Mouse (Mus musculus): Measurements from ENCODE around the gene Snrpe. TPM values are rescaled to one million over a fixed set of nuclear protein-coding genes. Genes with fewer than 3 reads are reported as not detected.

Snrpe gene
- polyA plus RNA-seq, 1 experiment: 48.6 TPM

- no peak overlapping the region for H3K27ac ChIP-seq (ENCODE audit: insufficient read depth, low read depth, low read length)
- no peak for TF ChIP-seq CTCF (conservative IDR thresholded peaks at IDR 0.05; ENCODE audit: insufficient read depth, insufficient read length, low read depth, low read length)
- no peak for TF ChIP-seq POLR2A (IDR thresholded peaks at IDR 0.05; ENCODE audit: low read depth, low read length)
- no peak overlapping the region for H3K4me3 ChIP-seq (ENCODE audit: insufficient read depth, low read depth, low read length)
- H3K4me1 ChIP-seq (ENCODE audit: control insufficient read depth, insufficient read depth, low read length): no peaks in the 10 kb centered on the region
- peaks cover 24% of the 10 kb centered on the region for H3K36me3 ChIP-seq (ENCODE audit: control insufficient read depth, insufficient read depth, low read length)
- WGBS: 92% methylated on average over 6 of the region's 6 CpGs
- no peaks in the 10 kb centered on the region for H3K27me3 ChIP-seq (replicated peaks; ENCODE audit: control insufficient read depth, insufficient read depth, low read length)
- DNase-seq: no peak
These were observed 28.4 kb upstream of the Snrpe start for GRCm38 (mm10) chr1:133638517-133638916.

- peak; percentile 11 for DNase-seq
- Histone ChIP-seq H3K27me3 (replicated peaks; ENCODE audit: control insufficient read depth, insufficient read depth, low read length) (no peaks in the 10 kb centered on the region), H3K4me3 (ENCODE audit: insufficient read depth, low read depth, low read length) (no peak overlapping the region), H3K4me1 (ENCODE audit: control insufficient read depth, insufficient read depth, low read length) (no peaks in the 10 kb centered on the region), H3K36me3 (ENCODE audit: control insufficient read depth, insufficient read depth, low read length) (peaks cover 28% of the 10 kb centered on the region), H3K27ac (ENCODE audit: insufficient read depth, low read depth, low read length) (no peak overlapping the region)
- no peak for TF ChIP-seq CTCF (conservative IDR thresholded peaks at IDR 0.05; ENCODE audit: insufficient read depth, insufficient read length, low read depth, low read length)
- TF ChIP-seq POLR2A (IDR thresholded peaks at IDR 0.05; ENCODE audit: low read depth, low read length): no peak
- WGBS: 84% methylated on average over 2 of the region's 2 CpGs
These were observed 22.1 kb upstream of the Snrpe start for GRCm38 (mm10) chr1:133632168-133632567.

GRCm38 (mm10) chr1:133625052-133625451, 15.0 kb upstream of the Snrpe start:
- no peak for TF ChIP-seq CTCF (conservative IDR thresholded peaks at IDR 0.05; ENCODE audit: insufficient read depth, insufficient read length, low read depth, low read length)
- TF ChIP-seq POLR2A (IDR thresholded peaks at IDR 0.05; ENCODE audit: low read depth, low read length): no peak
- DNase-seq: no peak
- Histone ChIP-seq H3K27ac (ENCODE audit: insufficient read depth, low read depth, low read length) (no peak overlapping the region), H3K4me3 (ENCODE audit: insufficient read depth, low read depth, low read length) (no peak overlapping the region), H3K27me3 (replicated peaks; ENCODE audit: control insufficient read depth, insufficient read depth, low read length) (no peaks in the 10 kb centered on the region), H3K36me3 (ENCODE audit: control insufficient read depth, insufficient read depth, low read length) (peaks cover 30% of the 10 kb centered on the region), H3K4me1 (ENCODE audit: control insufficient read depth, insufficient read depth, low read length) (no peaks in the 10 kb centered on the region)
- WGBS: 82% methylated on average over 2 of the region's 2 CpGs

GRCm38 (mm10) chr1:133618311-133618710, 8.2 kb upstream of the Snrpe start:
- no peak overlapping the region for H3K27ac ChIP-seq (ENCODE audit: insufficient read depth, low read depth, low read length)
- peaks cover 10% of the 10 kb centered on the region for H3K36me3 ChIP-seq (ENCODE audit: control insufficient read depth, insufficient read depth, low read length)
- no peak overlapping the region for H3K4me3 ChIP-seq (ENCODE audit: insufficient read depth, low read depth, low read length)
- H3K27me3 ChIP-seq (replicated peaks; ENCODE audit: control insufficient read depth, insufficient read depth, low read length): no peaks in the 10 kb centered on the region
- H3K4me1 ChIP-seq (ENCODE audit: control insufficient read depth, insufficient read depth, low read length): no peaks in the 10 kb centered on the region; the same call in 1 of the 2 replicates
- TF ChIP-seq CTCF (conservative IDR thresholded peaks at IDR 0.05; ENCODE audit: insufficient read depth, insufficient read length, low read depth, low read length): no peak
- no peak for TF ChIP-seq POLR2A (IDR thresholded peaks at IDR 0.05; ENCODE audit: low read depth, low read length)
- 55% methylated on average over 8 of the region's 8 CpGs for WGBS
- peak; percentile 34 for DNase-seq

GRCm38 (mm10) chr1:133617908-133618307, 7.8 kb upstream of the Snrpe start:
- H3K36me3 ChIP-seq (ENCODE audit: control insufficient read depth, insufficient read depth, low read length): peaks cover 8% of the 10 kb centered on the region
- H3K4me1 ChIP-seq (ENCODE audit: control insufficient read depth, insufficient read depth, low read length): no peaks in the 10 kb centered on the region; the same call in 1 of the 2 replicates
- 63% methylated on average over 2 of the region's 2 CpGs for WGBS

GRCm38 (mm10) chr1:133613817-133614216, 3.7 kb upstream of the Snrpe start:
- H3K4me1 ChIP-seq (ENCODE audit: control insufficient read depth, insufficient read depth, low read length): peaks cover 3% of the 10 kb centered on the region; the same call in 1 of the 2 replicates
- DNase-seq: no peak
- no peak overlapping the region for H3K27ac ChIP-seq (ENCODE audit: insufficient read depth, low read depth, low read length)
- no peaks in the 10 kb centered on the region for H3K27me3 ChIP-seq (replicated peaks; ENCODE audit: control insufficient read depth, insufficient read depth, low read length)
- TF ChIP-seq CTCF (conservative IDR thresholded peaks at IDR 0.05; ENCODE audit: insufficient read depth, insufficient read length, low read depth, low read length): peak; percentile 32; the same call in 1 of the 2 replicates
- TF ChIP-seq POLR2A (IDR thresholded peaks at IDR 0.05; ENCODE audit: low read depth, low read length): no peak
- H3K4me3 ChIP-seq (ENCODE audit: insufficient read depth, low read depth, low read length): no peak overlapping the region
- WGBS: 84% methylated on average over 3 of the region's 3 CpGs
- H3K36me3 ChIP-seq (ENCODE audit: control insufficient read depth, insufficient read depth, low read length): no peaks in the 10 kb centered on the region

More at GRCm38 (mm10) chr1:133617908-133618307, 7.8 kb upstream of the Snrpe start:
- Histone ChIP-seq H3K27ac (ENCODE audit: insufficient read depth, low read depth, low read length) (no peak overlapping the region), H3K4me3 (ENCODE audit: insufficient read depth, low read depth, low read length) (no peak overlapping the region), H3K27me3 (replicated peaks; ENCODE audit: control insufficient read depth, insufficient read depth, low read length) (no peaks in the 10 kb centered on the region)
- no peak for TF ChIP-seq CTCF (conservative IDR thresholded peaks at IDR 0.05; ENCODE audit: insufficient read depth, insufficient read length, low read depth, low read length)
- no peak for TF ChIP-seq POLR2A (IDR thresholded peaks at IDR 0.05; ENCODE audit: low read depth, low read length)
- no peak for DNase-seq

- TF ChIP-seq POLR2A (IDR thresholded peaks at IDR 0.05; ENCODE audit: low read depth, low read length) (no peak), CTCF (conservative IDR thresholded peaks at IDR 0.05; ENCODE audit: insufficient read depth, insufficient read length, low read depth, low read length) (no peak)
- 58% methylated on average over 1 of the region's 1 CpGs for WGBS
- DNase-seq: peak; percentile 78
- no peaks in the 10 kb centered on the region for H3K36me3 ChIP-seq (ENCODE audit: control insufficient read depth, insufficient read depth, low read length)
- no peaks in the 10 kb centered on the region for H3K27me3 ChIP-seq (replicated peaks; ENCODE audit: control insufficient read depth, insufficient read depth, low read length)
- H3K4me3 ChIP-seq (ENCODE audit: insufficient read depth, low read depth, low read length): no peak overlapping the region
- H3K27ac ChIP-seq (ENCODE audit: insufficient read depth, low read depth, low read length): no peak overlapping the region
- H3K4me1 ChIP-seq (ENCODE audit: control insufficient read depth, insufficient read depth, low read length): peaks cover 3% of the 10 kb centered on the region; the same call in 1 of the 2 replicates
These were observed 1.3 kb upstream of the Snrpe start for GRCm38 (mm10) chr1:133611436-133611835.
